Mouse (Mus musculus): ENCODE results near the gene Cotl1. TPM values are rescaled to one million over a fixed set of nuclear protein-coding genes. Genes with fewer than 3 reads are reported as not detected.

The Cotl1 gene
- polyA plus RNA-seq, 1 experiment, result 606 TPM

- no peak overlapping the region for H3K4me3 ChIP-seq (ENCODE audit: extremely low read depth, insufficient read depth, insufficient read length)
- H3K27me3 ChIP-seq (ENCODE audit: control insufficient read depth, insufficient read depth, low read length), result no peaks in the 10 kb centered on the region
- H3K4me1 ChIP-seq (ENCODE audit: control insufficient read depth, insufficient read depth, insufficient read length), result peaks cover 88% of the 10 kb centered on the region
- DNase-seq (ENCODE audit: low read depth in 1 of 2, low spot score in 2 of 2), result no peak
- H3K36me3 ChIP-seq (ENCODE audit: control insufficient read depth, insufficient read depth, low read length), result peaks cover 6% of the 10 kb centered on the region; the same call in 1 of the 2 replicates
- WGBS, result 72% methylated on average over 13 of the region's 13 CpGs
- TF ChIP-seq CTCF (IDR thresholded peaks at IDR 0.05; ENCODE audit: extremely low read depth, insufficient read depth, insufficient read length, insufficient replicate concordance), result no peak
- no peak for TF ChIP-seq POLR2A (IDR thresholded peaks at IDR 0.05; ENCODE audit: low read depth, low read length)
- H3K27ac ChIP-seq (ENCODE audit: insufficient read depth, low read length), result no peak overlapping the region
These were observed 10.9 kb downstream of the Cotl1 start for GRCm38 (mm10) chr8:119829420-119829819.

DNA sequence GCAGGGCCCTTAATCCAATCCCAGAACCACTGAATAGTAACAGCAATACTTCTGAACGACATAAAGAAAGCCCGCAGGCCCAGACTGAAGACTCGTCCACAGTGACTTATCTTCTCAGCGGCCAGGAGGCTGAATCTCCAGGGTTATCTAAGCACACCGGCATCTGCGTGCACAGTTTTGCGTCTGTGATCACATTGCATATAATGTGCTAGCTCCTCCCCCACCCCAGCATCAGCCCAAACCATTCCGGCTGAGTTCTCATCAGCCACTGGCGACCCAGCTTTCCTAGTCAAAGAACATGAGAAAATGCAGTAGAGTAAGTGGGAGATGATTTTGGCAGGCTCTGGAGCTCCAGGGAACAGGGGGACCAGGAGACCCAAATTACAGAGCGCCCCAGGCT, 11.3 kb downstream of the Cotl1 start:
- no peak for DNase-seq (ENCODE audit: low read depth in 1 of 2, low spot score in 2 of 2)
- Histone ChIP-seq H3K27me3 (ENCODE audit: control insufficient read depth, insufficient read depth, low read length) (no peaks in the 10 kb centered on the region), H3K36me3 (ENCODE audit: control insufficient read depth, insufficient read depth, low read length) (peaks cover 7% of the 10 kb centered on the region; the same call in 1 of the 2 replicates), H3K27ac (ENCODE audit: insufficient read depth, low read length) (no peak overlapping the region), H3K4me1 (ENCODE audit: control insufficient read depth, insufficient read depth, insufficient read length) (peaks cover 87% of the 10 kb centered on the region), H3K4me3 (ENCODE audit: extremely low read depth, insufficient read depth, insufficient read length) (no peak overlapping the region)
- no peak for TF ChIP-seq POLR2A (IDR thresholded peaks at IDR 0.05; ENCODE audit: low read depth, low read length)
- TF ChIP-seq CTCF (IDR thresholded peaks at IDR 0.05; ENCODE audit: extremely low read depth, insufficient read depth, insufficient read length, insufficient replicate concordance), result no peak
- 81% methylated on average over 10 of the region's 10 CpGs for WGBS

GRCm38 (mm10) chr8:119827721-119828153, 12.6 kb downstream of the Cotl1 start:
- Histone ChIP-seq H3K27me3 (ENCODE audit: control insufficient read depth, insufficient read depth, low read length) (no peaks in the 10 kb centered on the region), H3K27ac (ENCODE audit: insufficient read depth, low read length) (peak overlapping the region; percentile 49), H3K4me3 (ENCODE audit: extremely low read depth, insufficient read depth, insufficient read length) (no peak overlapping the region), H3K36me3 (ENCODE audit: control insufficient read depth, insufficient read depth, low read length) (peaks cover 13% of the 10 kb centered on the region; the same call in 1 of the 2 replicates), H3K4me1 (ENCODE audit: control insufficient read depth, insufficient read depth, insufficient read length) (peaks cover 77% of the 10 kb centered on the region)
- DNase-seq (ENCODE audit: low read depth in 1 of 2, low spot score in 2 of 2), result no peak
- TF ChIP-seq POLR2A (IDR thresholded peaks at IDR 0.05; ENCODE audit: low read depth, low read length) (no peak), CTCF (IDR thresholded peaks at IDR 0.05; ENCODE audit: extremely low read depth, insufficient read depth, insufficient read length, insufficient replicate concordance) (no peak)
- WGBS, result 59% methylated on average over 4 of the region's 4 CpGs

- Histone ChIP-seq H3K36me3 (ENCODE audit: control insufficient read depth, insufficient read depth, low read length) (peaks cover 19% of the 10 kb centered on the region; the same call in 1 of the 2 replicates), H3K4me3 (ENCODE audit: extremely low read depth, insufficient read depth, insufficient read length) (no peak overlapping the region), H3K27ac (ENCODE audit: insufficient read depth, low read length) (peak overlapping the region; percentile 49), H3K4me1 (ENCODE audit: control insufficient read depth, insufficient read depth, insufficient read length) (peaks cover 69% of the 10 kb centered on the region), H3K27me3 (ENCODE audit: control insufficient read depth, insufficient read depth, low read length) (no peaks in the 10 kb centered on the region)
- DNase-seq (ENCODE audit: low read depth in 1 of 2, low spot score in 2 of 2), result no peak
- whole genome bisulfite sequencing, result 31% methylated on average over 5 of the region's 5 CpGs
- TF ChIP-seq CTCF (IDR thresholded peaks at IDR 0.05; ENCODE audit: extremely low read depth, insufficient read depth, insufficient read length, insufficient replicate concordance) (no peak), POLR2A (IDR thresholded peaks at IDR 0.05; ENCODE audit: low read depth, low read length) (no peak)
These were observed 13.4 kb downstream of the Cotl1 start for GRCm38 (mm10) chr8:119826982-119827381.

DNA sequence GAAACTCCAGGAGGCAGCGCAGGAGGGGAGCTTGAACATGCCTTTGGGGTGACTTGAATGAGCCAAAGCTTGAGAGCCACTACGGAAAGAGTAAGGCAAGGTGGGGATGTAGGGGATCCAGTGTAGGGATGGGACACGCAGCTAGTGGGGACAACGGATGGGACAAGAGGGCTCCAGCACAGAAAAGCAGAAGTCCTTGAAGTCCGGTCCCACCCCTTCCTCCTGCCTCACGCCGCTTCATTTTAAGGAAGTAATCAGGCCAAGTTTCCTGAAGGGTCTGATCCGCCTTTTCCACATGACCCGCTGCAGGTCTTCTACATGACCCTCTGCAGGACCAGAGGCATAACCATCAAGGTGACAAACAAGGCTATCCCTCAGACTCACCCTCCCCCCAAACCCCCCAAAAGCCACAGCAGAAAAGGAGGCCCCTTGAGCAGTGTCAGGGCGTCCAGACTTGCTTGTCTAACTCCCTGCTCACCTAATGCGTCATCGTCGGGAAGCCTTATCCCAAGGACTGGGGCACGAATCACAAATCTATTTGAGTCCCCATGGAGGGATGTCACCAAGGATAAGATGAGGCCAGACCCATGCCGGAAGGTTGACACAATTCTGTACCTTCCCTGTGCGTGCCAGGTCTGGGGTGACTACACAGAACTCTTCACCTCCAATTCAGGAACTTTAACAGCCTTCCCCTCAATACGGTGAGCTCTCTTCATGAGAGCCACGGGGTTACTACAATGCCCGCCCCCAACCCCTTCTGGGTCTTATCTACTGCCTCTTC, 14.2 kb downstream of the Cotl1 start:
- Histone ChIP-seq H3K27me3 (ENCODE audit: control insufficient read depth, insufficient read depth, low read length) (no peaks in the 10 kb centered on the region), H3K4me1 (ENCODE audit: control insufficient read depth, insufficient read depth, insufficient read length) (peaks cover 61% of the 10 kb centered on the region), H3K36me3 (ENCODE audit: control insufficient read depth, insufficient read depth, low read length) (peaks cover 22% of the 10 kb centered on the region), H3K4me3 (ENCODE audit: extremely low read depth, insufficient read depth, insufficient read length) (no peak overlapping the region), H3K27ac (ENCODE audit: insufficient read depth, low read length) (peak overlapping the region; percentile 49)
- DNase-seq (ENCODE audit: low read depth in 1 of 2, low spot score in 2 of 2), result peak in 1 of 2 experiments; percentile 45
- 30% methylated on average over 19 of the region's 19 CpGs for WGBS
- TF ChIP-seq CTCF (IDR thresholded peaks at IDR 0.05; ENCODE audit: extremely low read depth, insufficient read depth, insufficient read length, insufficient replicate concordance), result no peak
- no peak for TF ChIP-seq POLR2A (IDR thresholded peaks at IDR 0.05; ENCODE audit: low read depth, low read length)

- WGBS, result 47% methylated on average over 11 of the region's 11 CpGs
- Histone ChIP-seq H3K27me3 (ENCODE audit: control insufficient read depth, insufficient read depth, low read length) (no peaks in the 10 kb centered on the region), H3K4me1 (ENCODE audit: control insufficient read depth, insufficient read depth, insufficient read length) (peaks cover 48% of the 10 kb centered on the region), H3K36me3 (ENCODE audit: control insufficient read depth, insufficient read depth, low read length) (peaks cover 31% of the 10 kb centered on the region), H3K27ac (ENCODE audit: insufficient read depth, low read length) (peak overlapping the region; percentile 45), H3K4me3 (ENCODE audit: extremely low read depth, insufficient read depth, insufficient read length) (no peak overlapping the region)
- DNase-seq (ENCODE audit: low read depth in 1 of 2, low spot score in 2 of 2), result peak in 1 of 2 experiments; percentile 6
- TF ChIP-seq CTCF (IDR thresholded peaks at IDR 0.05; ENCODE audit: extremely low read depth, insufficient read depth, insufficient read length, insufficient replicate concordance) (no peak), POLR2A (IDR thresholded peaks at IDR 0.05; ENCODE audit: low read depth, low read length) (no peak)
These were observed 15.5 kb downstream of the Cotl1 start for GRCm38 (mm10) chr8:119824809-119825273.

DNA sequence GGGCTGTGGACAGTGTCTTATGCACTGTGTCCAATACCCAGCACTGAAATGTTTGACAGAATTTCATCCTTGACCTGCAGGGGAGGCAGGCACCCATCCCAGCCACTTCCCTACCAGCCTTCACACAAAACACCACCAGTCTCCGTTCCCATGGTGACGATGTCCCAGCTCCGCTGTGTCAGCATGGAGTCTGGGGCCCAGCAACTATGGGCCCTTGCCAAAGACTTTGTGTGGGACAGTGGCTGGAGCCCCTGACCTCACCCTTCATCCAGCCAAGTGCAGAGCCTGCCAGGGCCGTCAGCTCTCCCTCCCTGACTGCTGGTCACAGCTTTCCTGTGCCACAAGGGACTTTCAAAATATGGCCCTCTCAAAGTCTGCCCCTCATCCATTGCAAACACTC, 16.2 kb downstream of the Cotl1 start:
- Histone ChIP-seq H3K27ac (ENCODE audit: insufficient read depth, low read length) (no peak overlapping the region), H3K27me3 (ENCODE audit: control insufficient read depth, insufficient read depth, low read length) (no peaks in the 10 kb centered on the region), H3K4me3 (ENCODE audit: extremely low read depth, insufficient read depth, insufficient read length) (no peak overlapping the region), H3K4me1 (ENCODE audit: control insufficient read depth, insufficient read depth, insufficient read length) (peaks cover 40% of the 10 kb centered on the region), H3K36me3 (ENCODE audit: control insufficient read depth, insufficient read depth, low read length) (peaks cover 34% of the 10 kb centered on the region)
- WGBS, result 69% methylated on average over 4 of the region's 4 CpGs
- DNase-seq (ENCODE audit: low read depth in 1 of 2, low spot score in 2 of 2), result peak in 1 of 2 experiments; percentile 15
- TF ChIP-seq CTCF (IDR thresholded peaks at IDR 0.05; ENCODE audit: extremely low read depth, insufficient read depth, insufficient read length, insufficient replicate concordance), result no peak
- no peak for TF ChIP-seq POLR2A (IDR thresholded peaks at IDR 0.05; ENCODE audit: low read depth, low read length)
